ENCODE assay signal across 22 mouse cellular contexts in the genomic region with DNA sequence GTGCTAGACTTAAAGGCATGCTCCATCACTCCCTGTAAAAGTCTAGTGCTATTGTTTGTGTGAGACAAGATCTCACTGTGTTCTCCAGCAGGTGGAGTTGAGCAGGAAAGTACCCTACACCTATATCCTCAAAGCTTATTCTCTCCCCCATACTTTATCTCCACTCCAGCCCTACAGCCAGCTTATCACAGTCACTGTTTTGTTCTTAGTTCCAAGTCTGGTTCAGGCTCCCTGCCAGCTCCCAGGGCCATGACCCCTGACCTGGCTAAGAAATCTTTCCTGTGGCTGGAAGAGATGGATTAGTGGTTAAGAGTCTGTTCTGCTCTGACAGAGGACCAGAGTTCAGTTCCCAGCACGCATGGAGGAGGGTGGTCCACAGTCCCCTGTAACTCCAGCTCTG. TPM values are rescaled to one million over a fixed set of nuclear protein-coding genes. Genes with fewer than 3 reads are reported as not detected.
DNase-seq lines count a peak whose midpoint lies in the region; ATAC-seq lines count a peak whose summit lies in the region.
"Had no signal": no experiment of that assay in that cellular context is flagged by ENCODE, and none has a peak within 500 bp of the region (broad histone marks: within the 10 kb centered on the region; RNA-seq: fewer than 3 reads in every experiment).

No protein-coding gene starts in this region.

- H3K27ac ChIP-seq in intestine, embryonic 15.5 days: no peak overlapping the region
- H3K27ac ChIP-seq in embryonic facial prominence, embryonic 10.5 days (replicated peaks): no peak overlapping the region
- H3K27ac ChIP-seq: embryonic facial prominence, embryonic 13.5 days; layer of hippocampus, adult 2 months; limb, embryonic 15.5 days; midbrain, embryonic 15.5 days; stomach, embryonic 15.5 days had no signal

- peak; percentile 40 for DNase-seq in cerebellum, adult 9-11 months
- peak; percentile 71 for DNase-seq in ovary, adult 18-20 months (ENCODE audit: low spot score)
- DNase-seq in ovary, postnatal 14 days (ENCODE audit: low spot score): no peak
- peak; percentile 72 for DNase-seq in adrenal gland, adult 8-10 months
- peak; percentile 76 for DNase-seq in testis, postnatal 10 days (ENCODE audit: low spot score)
- DNase-seq in embryonic facial prominence, embryonic 10.5 days (ENCODE audit: low spot score): no peak
- DNase-seq: gastrocnemius, postnatal 25 days; liver, postnatal 0 days; lung, postnatal 10 days; retina, postnatal 1 day; thymus, postnatal 14 days had no signal

- no peak for ATAC-seq in cerebellum, adult (ENCODE audit: insufficient number of reproducible peaks, low FRiP score, low TSS enrichment)
- ATAC-seq in intestine, embryonic 15.5 days: no peak
- ATAC-seq: forebrain, embryonic 14.5 days; liver, postnatal 0 days; midbrain, embryonic 15.5 days; Patski had no signal

- no peaks in the 10 kb centered on the region for H3K9me3 ChIP-seq in intestine, embryonic 15.5 days
- H3K9me3 ChIP-seq in embryonic facial prominence, embryonic 10.5 days: no peaks in the 10 kb centered on the region
- H3K9me3 ChIP-seq: embryonic facial prominence, embryonic 13.5 days; limb, embryonic 15.5 days; midbrain, embryonic 15.5 days; stomach, embryonic 15.5 days had no signal

- no peaks in the 10 kb centered on the region for H3K36me3 ChIP-seq in intestine, embryonic 15.5 days
- H3K36me3 ChIP-seq in embryonic facial prominence, embryonic 10.5 days (replicated peaks): no peaks in the 10 kb centered on the region
- H3K36me3 ChIP-seq: embryonic facial prominence, embryonic 13.5 days; limb, embryonic 15.5 days; midbrain, embryonic 15.5 days; stomach, embryonic 15.5 days had no signal

- 61% methylated on average over 1 of the region's 1 CpGs for WGBS in intestine, embryonic 15.5 days
- 65% methylated on average over 1 of the region's 1 CpGs for WGBS in embryonic facial prominence, embryonic 10.5 days

- H3K9ac ChIP-seq in intestine, embryonic 15.5 days: no peak overlapping the region
- H3K9ac ChIP-seq: embryonic facial prominence, embryonic 13.5 days; limb, embryonic 15.5 days; liver, postnatal 0 days; midbrain, embryonic 15.5 days; stomach, embryonic 15.5 days had no signal

- peaks cover 25% of the 10 kb centered on the region for H3K27me3 ChIP-seq in intestine, embryonic 15.5 days (replicated peaks)
- H3K27me3 ChIP-seq in embryonic facial prominence, embryonic 10.5 days (replicated peaks; ENCODE audit: low read depth, poor library complexity, severe bottlenecking): peaks cover 53% of the 10 kb centered on the region

- no peak overlapping the region for H3K4me2 ChIP-seq in intestine, embryonic 15.5 days (replicated peaks)
- H3K4me2 ChIP-seq: embryonic facial prominence, embryonic 13.5 days; limb, embryonic 15.5 days; midbrain, embryonic 15.5 days; stomach, embryonic 15.5 days had no signal

- H3K4me1 ChIP-seq in intestine, embryonic 15.5 days (replicated peaks): no peaks in the 10 kb centered on the region
- peaks cover 6% of the 10 kb centered on the region for H3K4me1 ChIP-seq in embryonic facial prominence, embryonic 10.5 days
- H3K4me1 ChIP-seq: stomach, embryonic 15.5 days had no signal

- no peak overlapping the region for H3K4me3 ChIP-seq in intestine, embryonic 15.5 days (replicated peaks)
- no peak overlapping the region for H3K4me3 ChIP-seq in embryonic facial prominence, embryonic 10.5 days
- H3K4me3 ChIP-seq: embryonic facial prominence, embryonic 13.5 days; layer of hippocampus, adult 2 months; limb, embryonic 15.5 days; midbrain, embryonic 15.5 days; myocyte; stomach, embryonic 15.5 days had no signal

RNA-seq across cellular contexts. Expression of a gene that starts 6.8 kb away (rescaled TPM):
- 10 to 100 TPM in 1 of 4 experiments, 1 to 10 TPM in 3; 3.8 to 10.9 (median 6.6) TPM for total RNA-seq in adrenal gland, adult 8-10 months (2022)
- polyA plus RNA-seq in intestine, embryonic 15.5 days (2015; fragmentation: Nextera tagmentation; extraction: Ambion mirVana): 0.16 and 0.29 TPM in 2 replicates
- polyA plus RNA-seq in embryonic facial prominence, embryonic 10.5 days (2016; fragmentation: Nextera tagmentation; extraction: Ambion mirVana): 0.25 and 0.47 TPM in 2 replicates
- total RNA-seq: megakaryocyte progenitor cell, adult 5-6 weeks had no signal

RNA-seq across cellular contexts. Expression of a gene that starts 20.0 kb away (rescaled TPM):
- 1,000 to 10,000 TPM in 2 of 4 experiments, 100 to 1,000 TPM in 2; 894 to 1,148 (median 997) TPM for total RNA-seq in adrenal gland, adult 8-10 months (2022)
- 1,063 and 1,131 TPM in 2 replicates for polyA plus RNA-seq in intestine, embryonic 15.5 days (2015; fragmentation: Nextera tagmentation; extraction: Ambion mirVana)
- polyA plus RNA-seq in embryonic facial prominence, embryonic 10.5 days (2016; fragmentation: Nextera tagmentation; extraction: Ambion mirVana): 1,206 and 1,219 TPM in 2 replicates

RNA-seq across cellular contexts. Expression of a gene that starts 23.6 kb away (rescaled TPM):
- 10 to 100 TPM in 2 of 4 experiments, 1 to 10 TPM in 2; 7.8 to 18.8 (median 13.6) TPM for total RNA-seq in adrenal gland, adult 8-10 months (2022)
- polyA plus RNA-seq in intestine, embryonic 15.5 days (2015; fragmentation: Nextera tagmentation; extraction: Ambion mirVana): 6.5 and 7.5 TPM in 2 replicates
- 5.3 and 5.7 TPM in 2 replicates for polyA plus RNA-seq in embryonic facial prominence, embryonic 10.5 days (2016; fragmentation: Nextera tagmentation; extraction: Ambion mirVana)

RNA-seq across cellular contexts. Expression of a gene that starts 50.5 kb away (rescaled TPM):
- total RNA-seq in adrenal gland, adult 8-10 months (2022): 1 to 10 TPM in 3 of 4 experiments, under 1 TPM in 1; 0.44 to 1.8 (median 1.4) TPM
- polyA plus RNA-seq in intestine, embryonic 15.5 days (2015; fragmentation: Nextera tagmentation; extraction: Ambion mirVana): 7.6 and 11.8 TPM in 2 replicates
- polyA plus RNA-seq in embryonic facial prominence, embryonic 10.5 days (2016; fragmentation: Nextera tagmentation; extraction: Ambion mirVana): 15.6 and 19.2 TPM in 2 replicates

Comparison
In these comparisons a context has a peak if more than half of its experiments do, and no peak if none do; other contexts are left out.
1. DNase-seq: peak in cerebellum, adult 9-11 months (single experiment), ovary, adult 18-20 months (single experiment), adrenal gland, adult 8-10 months (single experiment) and testis, postnatal 10 days (single experiment); none in ovary, postnatal 14 days (single experiment) and embryonic facial prominence, embryonic 10.5 days (single experiment).